Mouse (Mus musculus) ovary, adult 10 weeks (tissue): ENCODE measurements around the gene Zc2hc1b. TPM values are rescaled to one million over a fixed set of nuclear protein-coding genes. Genes with fewer than 3 reads are reported as not detected.

ENCODE experiments used
- polyA plus RNA-seq: library from polyadenylated mRNA; stranded (reverse); fragments of 350-450 nt; fragmentation: Illumina TruSeq; extraction: RNeasy Lipid Tissue Mini Kit (QIAGEN cat#74804); gene quantifications from one replicate; pipeline ENCODE4 v1.2.3, GENCODE M21; 2014

Gene Zc2hc1b
- not detected for polyA plus RNA-seq

GRCm38 (mm10) chr10:13177973-13178624, at the start of gene Zc2hc1b:
Zc2hc1b (minus strand) TSS chr10:13178023.

GRCm38 (mm10) chr10:13192731-13193351, 15.0 kb upstream of the Zc2hc1b start, which contains the start of gene Ltv1:
Ltv1 (minus strand) TSS chr10:13193168.

Other genes with a start within 250 kb of the Zc2hc1b start
- gene Stx11, start 213.7 kb downstream of the Zc2hc1b start, polyA plus RNA-seq = 8.8 TPM
- not detected for gene Sf3b5, start 172.7 kb downstream of the Zc2hc1b start, polyA plus RNA-seq
- gene Plagl1, start 117.5 kb downstream of the Zc2hc1b start, polyA plus RNA-seq = 330 TPM
- 68.3 TPM for gene Ltv1, start 15.1 kb upstream of the Zc2hc1b start, polyA plus RNA-seq